Mouse (Mus musculus): ENCODE measurements around the gene Amd2. TPM values are rescaled to one million over a fixed set of nuclear protein-coding genes. Genes with fewer than 3 reads are reported as not detected.

Gene Amd2
- total RNA-seq (2021): 10 to 100 TPM; 23.4 to 26.7 TPM
- long read RNA-seq, experiment 1, transcript Amd2-201 (1 exons, 3,218 nt): major isoform, 31 of 31 reads
- long read RNA-seq, experiment 1, partial matches to known transcripts: 0 of 31 reads
- long read RNA-seq, experiment 1, other reads (novel, unspliced or antisense): 0 of 31 reads
- long read RNA-seq, experiment 2, transcript Amd2-201 (1 exons, 3,218 nt): major isoform, 49 of 49 reads
- long read RNA-seq, experiment 2, partial matches to known transcripts: 0 of 49 reads
- long read RNA-seq, experiment 2, other reads (novel, unspliced or antisense): 0 of 49 reads

- TF ChIP-seq CTCF (conservative IDR thresholded peaks at IDR 0.05): no peak
- H3K27ac ChIP-seq: no peak within 1 kb of the TSS
- no peak for DNase-seq (ENCODE audit: low spot score in 2 of 2)
- H3K4me3 ChIP-seq: no peak within 1 kb of the TSS
Observed at GRCm38 (mm10) chr10:35711792-35712191, at the start of gene Amd2. Gene Amd2, minus strand, starts transcription at chr10:35711892.

- Histone ChIP-seq H3K27ac (no peak overlapping the region), H3K4me3 (no peak overlapping the region)
- DNase-seq (ENCODE audit: low spot score in 2 of 2): no peak
- no peak for TF ChIP-seq CTCF (conservative IDR thresholded peaks at IDR 0.05)
Observed at GRCm38 (mm10) chr10:35761280-35761679, 49.6 kb upstream of the Amd2 start.

- Histone ChIP-seq H3K27ac (no peak overlapping the region), H3K4me3 (no peak overlapping the region)
- TF ChIP-seq CTCF (conservative IDR thresholded peaks at IDR 0.05): no peak
- DNase-seq (ENCODE audit: low spot score in 2 of 2): peak in 1 of 2 experiments; percentile 9
Observed at GRCm38 (mm10) chr10:35737639-35738038, 25.9 kb upstream of the Amd2 start.

GRCm38 (mm10) chr10:35714266-35714665, 2.6 kb upstream of the Amd2 start:
- no peak for DNase-seq (ENCODE audit: low spot score in 2 of 2)
- H3K4me3 ChIP-seq: no peak overlapping the region
- no peak overlapping the region for H3K27ac ChIP-seq
- no peak for TF ChIP-seq CTCF (conservative IDR thresholded peaks at IDR 0.05)
